Mouse (Mus musculus) bone marrow macrophage, adult 2 months (primary cell): Measurements from ENCODE around the gene Slc25a28. TPM values are rescaled to one million over a fixed set of nuclear protein-coding genes. Genes with fewer than 3 reads are reported as not detected.

Experiments
- H3K27ac ChIP-seq: 2 replicates; pipeline ENCODE4 v1.5.1; 2012; ENCODE audit warnings: low read depth, low read length; ENCODE audit not compliant: insufficient read depth
- H3K4me1 ChIP-seq: 2 replicates; pipeline ENCODE4 v1.6.1; 2012; ENCODE audit warnings: low read length; ENCODE audit not compliant: control insufficient read depth, insufficient read depth
- H3K4me3 ChIP-seq: 2 replicates; pipeline ENCODE4 v1.5.1; 2012; ENCODE audit warnings: mild to moderate bottlenecking, low read length, moderate library complexity; ENCODE audit not compliant: insufficient read depth
- CTCF ChIP-seq: IDR thresholded peaks from 2 replicates; pipeline ENCODE4 v1.5.1; 2012; ENCODE audit warnings: low read depth, mild to moderate bottlenecking, low read length, moderate library complexity
- POLR2A ChIP-seq: IDR thresholded peaks from 2 replicates; pipeline ENCODE4 v1.6.1; 2012; ENCODE audit warnings: mild to moderate bottlenecking, low read depth, low read length, borderline replicate concordance
- polyA plus RNA-seq: library from polyadenylated mRNA; stranded (reverse); fragments of >200 nt; gene quantifications from 2 replicates; pipeline ENCODE4 v1.2.4, GENCODE M21; 2012; ENCODE audit not compliant: missing spikeins, insufficient read depth, insufficient read length

The Slc25a28 gene
- polyA plus RNA-seq, 1 experiment = 40.1 TPM

GRCm38 (mm10) chr19:43642843-43643242 lies 31.8 kb downstream of the Slc25a28 start:
- no peak overlapping the region for H3K4me3 ChIP-seq
- H3K4me1 ChIP-seq = peaks cover 7% of the 10 kb centered on the region
- TF ChIP-seq CTCF (no peak), POLR2A (no peak)
- H3K27ac ChIP-seq = no peak overlapping the region

- H3K4me3 ChIP-seq = no peak overlapping the region
- H3K4me1 ChIP-seq = no peaks in the 10 kb centered on the region
- no peak for TF ChIP-seq CTCF
- TF ChIP-seq POLR2A = no peak
- no peak overlapping the region for H3K27ac ChIP-seq
Observed at GRCm38 (mm10) chr19:43641833-43642232, 32.8 kb downstream of the Slc25a28 start.

- Histone ChIP-seq H3K4me3 (no peak overlapping the region), H3K27ac (no peak overlapping the region), H3K4me1 (peaks cover 2% of the 10 kb centered on the region; the same call in 1 of the 2 replicates)
- TF ChIP-seq CTCF = peak; percentile 75
- no peak for TF ChIP-seq POLR2A
Observed at GRCm38 (mm10) chr19:43630466-43631251, 44.0 kb downstream of the Slc25a28 start.

- H3K4me1 ChIP-seq = peaks cover 2% of the 10 kb centered on the region; the same call in 1 of the 2 replicates
- H3K4me3 ChIP-seq = no peak overlapping the region
- TF ChIP-seq POLR2A = no peak
- H3K27ac ChIP-seq = no peak overlapping the region
Observed at GRCm38 (mm10) chr19:43629088-43629487, 45.6 kb downstream of the Slc25a28 start.

GRCm38 (mm10) chr19:43627345-43627744 lies 47.3 kb downstream of the Slc25a28 start:
- Histone ChIP-seq H3K27ac (no peak overlapping the region), H3K4me3 (no peak overlapping the region), H3K4me1 (peaks cover 2% of the 10 kb centered on the region; the same call in 1 of the 2 replicates)
- TF ChIP-seq POLR2A = no peak
- no peak for TF ChIP-seq CTCF

GRCm38 (mm10) chr19:43626160-43626559 lies 48.5 kb downstream of the Slc25a28 start:
- Histone ChIP-seq H3K4me3 (no peak overlapping the region), H3K4me1 (peaks cover 2% of the 10 kb centered on the region; the same call in 1 of the 2 replicates), H3K27ac (no peak overlapping the region)
- no peak for TF ChIP-seq CTCF
- no peak for TF ChIP-seq POLR2A

- Histone ChIP-seq H3K27ac (no peak overlapping the region), H3K4me1 (no peaks in the 10 kb centered on the region), H3K4me3 (no peak overlapping the region)
- TF ChIP-seq CTCF = peak; percentile 99
- TF ChIP-seq POLR2A = no peak
Observed at GRCm38 (mm10) chr19:43623913-43624312, 50.8 kb downstream of the Slc25a28 start.

- TF ChIP-seq CTCF (no peak), POLR2A (no peak)
- H3K27ac ChIP-seq = no peak overlapping the region
- H3K4me3 ChIP-seq = no peak overlapping the region
- no peaks in the 10 kb centered on the region for H3K4me1 ChIP-seq
Observed at GRCm38 (mm10) chr19:43619916-43620479, 54.7 kb downstream of the Slc25a28 start.

- no peak overlapping the region for H3K4me3 ChIP-seq
- TF ChIP-seq POLR2A (no peak), CTCF (no peak)
- H3K27ac ChIP-seq = no peak overlapping the region
- H3K4me1 ChIP-seq = no peaks in the 10 kb centered on the region
Observed at GRCm38 (mm10) chr19:43618505-43619030, 56.1 kb downstream of the Slc25a28 start.

GRCm38 (mm10) chr19:43617761-43618349 lies 56.8 kb downstream of the Slc25a28 start:
- H3K4me3 ChIP-seq = no peak overlapping the region
- TF ChIP-seq CTCF (no peak), POLR2A (no peak)
- H3K27ac ChIP-seq = no peak overlapping the region
- no peaks in the 10 kb centered on the region for H3K4me1 ChIP-seq
